ENCODE assay signal across 15 mouse cellular contexts in genomic region chr1:74668371-74668770, GRCm38 (mm10).
"Had no signal": no experiment of that assay in that cellular context is flagged by ENCODE, and none has a peak within 500 bp of the region (broad histone marks: within the 10 kb centered on the region; RNA-seq: fewer than 3 reads in every experiment).

No protein-coding gene starts in this region.

- H3K9me3 ChIP-seq: kidney, embryonic 15.5 days; limb, embryonic 12.5 days; limb, embryonic 15.5 days; liver, embryonic 12.5 days; liver, embryonic 15.5 days had no signal

- H3K4me1 ChIP-seq: limb, embryonic 15.5 days had no signal

- H3K9ac ChIP-seq: kidney, embryonic 15.5 days; limb, embryonic 12.5 days; limb, embryonic 15.5 days; liver, embryonic 12.5 days; liver, embryonic 15.5 days had no signal

- H3K4me2 ChIP-seq: kidney, embryonic 15.5 days; limb, embryonic 12.5 days; limb, embryonic 15.5 days; liver, embryonic 12.5 days; liver, embryonic 15.5 days; midbrain, embryonic 11.5 days had no signal

- H3K4me3 ChIP-seq: kidney, embryonic 15.5 days; limb, embryonic 12.5 days; limb, embryonic 15.5 days; liver, embryonic 12.5 days; liver, embryonic 15.5 days had no signal

- DNase-seq: kidney, postnatal 14 days; kidney, postnatal 4 days; left cerebral cortex, postnatal 4 days; lung, adult 2 months; lung, postnatal 14 days; lung, postnatal 4 days; midbrain, embryonic 14.5 days; thymus, adult 18-20 months; thymus, postnatal 36 days had no signal

- H3K27me3 ChIP-seq: kidney, embryonic 15.5 days; limb, embryonic 12.5 days; limb, embryonic 15.5 days; liver, embryonic 12.5 days; liver, embryonic 15.5 days had no signal

- ATAC-seq: liver, embryonic 12.5 days had no signal

- H3K27ac ChIP-seq: kidney, embryonic 15.5 days; limb, embryonic 12.5 days; limb, embryonic 15.5 days; liver, embryonic 12.5 days; liver, embryonic 15.5 days had no signal
